Mouse (Mus musculus) brain, embryonic 14.5 days (tissue): Measurements from ENCODE around the gene Rps16. TPM values are rescaled to one million over a fixed set of nuclear protein-coding genes. Genes with fewer than 3 reads are reported as not detected.

Source experiments
- DNase-seq: peaks from one replicate; pipeline ENCODE4 v3.0.0-alpha.2; 2011; ENCODE audit warnings: low read depth
- CTCF ChIP-seq: fragments of 200-500 bp; IDR thresholded peaks from 2 replicates; pipeline ENCODE4 v1.5.1; 2012; ENCODE audit warnings: inconsistent platforms, mild to moderate bottlenecking, moderate library complexity, borderline replicate concordance; ENCODE audit not compliant: insufficient read depth, insufficient read length; ENCODE audit errors: extremely low read depth
- POLR2A ChIP-seq: fragments of 200-500 bp; IDR thresholded peaks from 2 replicates; pipeline ENCODE4 v1.6.1; 2012; ENCODE audit warnings: mild to moderate bottlenecking, inconsistent platforms, borderline replicate concordance; ENCODE audit not compliant: poor library complexity, insufficient read depth, insufficient read length, severe bottlenecking; ENCODE audit errors: extremely low read depth
- polyA plus RNA-seq: library from polyadenylated mRNA; depleted of rRNA; stranded (reverse); fragments of >200 nt; gene quantifications from 2 replicates; pipeline ENCODE4 v1.2.3, GENCODE M21; 2012

Rps16 gene
- polyA plus RNA-seq, 1 experiment, result 1,173 TPM

GRCm38 (mm10) chr7:28368276-28368920 lies 17.9 kb downstream of the Rps16 start:
- DNase-seq, result no peak

DNA sequence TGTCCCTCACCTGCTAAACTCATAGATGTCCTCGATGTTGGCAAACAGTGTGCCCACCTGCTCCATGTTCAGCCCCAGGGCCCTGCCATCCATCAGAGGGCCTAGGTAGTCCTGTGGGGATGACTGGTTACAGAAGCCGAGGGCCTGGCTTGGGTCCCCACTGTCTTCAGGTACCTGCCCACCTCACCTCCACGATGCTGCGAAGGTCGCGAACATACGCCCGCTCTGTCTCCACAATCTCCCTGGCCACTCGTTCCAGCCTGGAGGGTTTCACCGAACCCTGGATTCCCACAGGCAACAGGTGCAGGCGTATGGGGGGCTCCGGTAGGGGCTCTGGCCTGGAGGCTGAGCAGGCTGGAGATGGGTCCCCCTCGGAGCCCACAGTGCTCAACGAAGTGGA lies 19.6 kb downstream of the Rps16 start:
- no peak for TF ChIP-seq POLR2A
- TF ChIP-seq CTCF, result no peak
- DNase-seq, result no peak

More at GRCm38 (mm10) chr7:28368276-28368920, 17.9 kb downstream of the Rps16 start:
- no peak for TF ChIP-seq CTCF
- TF ChIP-seq POLR2A, result no peak

- TF ChIP-seq CTCF, result no peak
- TF ChIP-seq POLR2A, result no peak
- no peak for DNase-seq
Measured at GRCm38 (mm10) chr7:28370977-28371513, 20.6 kb downstream of the Rps16 start.

GRCm38 (mm10) chr7:28371514-28371989 lies 21.1 kb downstream of the Rps16 start:
- peak; percentile 66 for DNase-seq
- TF ChIP-seq CTCF, result no peak
- 0 out of 2 replicates have a peak, but pooled peaks have one; percentile 6 for TF ChIP-seq POLR2A

GRCm38 (mm10) chr7:28372251-28373108 lies 22.0 kb downstream of the Rps16 start, which contains the start of gene Plekhg2:
Gene Plekhg2 (minus strand): TSS chr7:28372599.
- peak; percentile 99 for DNase-seq
- TF ChIP-seq CTCF (peak; percentile 65), POLR2A (peak; percentile 59; the same call in 1 of the 2 replicates)

GRCm38 (mm10) chr7:28373131-28373581 lies 22.7 kb downstream of the Rps16 start:
- no peak for TF ChIP-seq POLR2A
- peak; percentile 68; the same call in 1 of the 2 replicates for TF ChIP-seq CTCF
- peak; percentile 92 for DNase-seq

GRCm38 (mm10) chr7:28373891-28374495 lies 23.5 kb downstream of the Rps16 start:
- TF ChIP-seq CTCF (no peak), POLR2A (no peak)
- no peak for DNase-seq

GRCm38 (mm10) chr7:28374647-28375046 lies 24.2 kb downstream of the Rps16 start:
- no peak for DNase-seq
- TF ChIP-seq CTCF, result no peak
- no peak for TF ChIP-seq POLR2A

GRCm38 (mm10) chr7:28375176-28375921 lies 24.9 kb downstream of the Rps16 start:
- peak; percentile 96 for DNase-seq
- peak; percentile 79 for TF ChIP-seq POLR2A
- TF ChIP-seq CTCF, result no peak
